Mouse (Mus musculus): ENCODE data around the gene Dcun1d3. TPM values are rescaled to one million over a fixed set of nuclear protein-coding genes. Genes with fewer than 3 reads are reported as not detected.
A peak's percentile ranks its signal among the peaks of the same experiment; 100 is the strongest.

Gene Dcun1d3
- polyA plus RNA-seq, 1 experiment from 2014 or later: 7.0 TPM

DNA sequence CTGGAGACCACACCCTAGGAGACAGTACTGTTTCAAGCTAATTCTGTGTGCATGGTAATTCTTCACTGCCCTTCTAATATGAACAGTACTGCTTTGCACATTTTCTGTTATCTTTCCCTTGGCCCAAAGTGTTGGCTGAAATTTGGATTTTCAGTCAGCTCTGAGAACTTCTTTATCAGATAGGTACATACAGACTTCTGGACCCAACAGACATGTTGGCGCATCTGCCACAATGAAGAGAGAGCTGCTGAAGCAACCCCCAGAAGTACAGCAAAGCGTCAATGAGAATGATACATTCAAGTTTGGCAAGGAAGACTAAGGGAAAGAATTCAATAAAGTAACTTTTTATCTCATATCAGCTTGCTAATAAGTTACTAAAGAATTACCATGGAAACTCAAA, 41.7 kb downstream of the Dcun1d3 start:
- no peak overlapping the region for H3K4me2 ChIP-seq (ENCODE audit: low read length)
- no peak overlapping the region for H3K4me3 ChIP-seq (replicated peaks; ENCODE audit: low read depth, low read length)
- ATAC-seq (replicated peaks; ENCODE audit: low FRiP score, low read depth) (no peak), DNase-seq (ENCODE audit: low spot score) (no peak)
- no peaks in the 10 kb centered on the region for H3K4me1 ChIP-seq (replicated peaks; ENCODE audit: insufficient read depth, low read length)
- no peaks in the 10 kb centered on the region for H3K27me3 ChIP-seq (ENCODE audit: insufficient read depth, low read length)
- no peak overlapping the region for H3K27ac ChIP-seq
- 96% methylated on average over 2 of the region's 2 CpGs for WGBS
- TF ChIP-seq CTCF (IDR thresholded peaks at IDR 0.05; ENCODE audit: low read depth): no peak
- H3K36me3 ChIP-seq (ENCODE audit: insufficient read depth, low read length): peaks cover 15% of the 10 kb centered on the region; the same call in 1 of the 2 replicates
- no peaks in the 10 kb centered on the region for H3K9me3 ChIP-seq (replicated peaks; ENCODE audit: low read length)
- H3K9ac ChIP-seq (ENCODE audit: low read depth, low read length): no peak overlapping the region

DNA sequence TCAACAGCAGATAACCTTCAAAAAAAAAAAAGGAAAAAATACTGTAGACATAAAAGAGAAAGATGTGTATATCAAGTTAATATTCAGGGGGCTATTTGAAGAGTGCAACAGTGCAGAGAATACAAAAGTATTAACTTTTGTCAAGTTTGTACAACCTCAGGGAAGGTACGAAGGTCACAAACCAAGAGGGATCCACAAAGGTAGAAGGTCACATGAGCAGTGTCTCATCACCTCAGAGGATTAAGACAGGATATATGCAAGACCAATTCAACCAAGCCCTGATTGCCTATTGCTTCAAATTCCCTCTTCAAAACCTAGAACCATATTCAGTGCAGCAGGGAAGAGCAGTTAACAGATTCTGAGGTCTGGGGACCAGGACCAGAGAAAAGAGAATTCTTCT, 42.9 kb downstream of the Dcun1d3 start:
- no peaks in the 10 kb centered on the region for H3K4me1 ChIP-seq (replicated peaks; ENCODE audit: insufficient read depth, low read length)
- ATAC-seq (replicated peaks; ENCODE audit: low FRiP score, low read depth) (no peak), DNase-seq (ENCODE audit: low spot score) (no peak)
- no peaks in the 10 kb centered on the region for H3K27me3 ChIP-seq (ENCODE audit: insufficient read depth, low read length)
- no peak overlapping the region for H3K4me2 ChIP-seq (ENCODE audit: low read length)
- H3K9ac ChIP-seq (ENCODE audit: low read depth, low read length): no peak overlapping the region
- no peak overlapping the region for H3K27ac ChIP-seq
- 94% methylated on average over 1 of the region's 1 CpGs for WGBS
- no peaks in the 10 kb centered on the region for H3K9me3 ChIP-seq (replicated peaks; ENCODE audit: low read length)
- no peak for TF ChIP-seq CTCF (IDR thresholded peaks at IDR 0.05; ENCODE audit: low read depth)
- no peak overlapping the region for H3K4me3 ChIP-seq (replicated peaks; ENCODE audit: low read depth, low read length)
- H3K36me3 ChIP-seq (ENCODE audit: insufficient read depth, low read length): peaks cover 10% of the 10 kb centered on the region; the same call in 1 of the 2 replicates

DNA sequence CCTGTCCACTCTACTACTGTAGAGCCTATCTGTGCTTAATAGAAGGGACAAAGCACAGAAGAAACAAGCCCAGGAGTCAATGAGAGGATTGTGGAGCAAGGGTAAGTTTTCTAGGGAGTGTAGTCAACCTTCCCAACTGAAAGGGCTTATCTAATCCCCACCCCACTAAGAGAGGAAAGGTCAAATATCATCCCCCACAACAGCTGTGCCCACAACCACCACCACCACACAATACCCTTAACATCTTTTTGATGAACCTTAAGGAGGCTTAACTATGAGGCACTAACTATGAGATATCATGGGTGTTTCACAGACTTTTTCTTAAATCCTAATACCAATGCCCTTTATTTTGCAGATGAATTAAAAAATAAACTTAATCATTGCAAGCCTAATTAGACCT, 43.6 kb downstream of the Dcun1d3 start:
- DNase-seq (ENCODE audit: low spot score) (no peak), ATAC-seq (replicated peaks; ENCODE audit: low FRiP score, low read depth) (no peak)
- Histone ChIP-seq H3K9ac (ENCODE audit: low read depth, low read length) (no peak overlapping the region), H3K27ac (no peak overlapping the region), H3K36me3 (ENCODE audit: insufficient read depth, low read length) (peaks cover 6% of the 10 kb centered on the region; the same call in 1 of the 2 replicates), H3K4me3 (replicated peaks; ENCODE audit: low read depth, low read length) (no peak overlapping the region), H3K4me1 (replicated peaks; ENCODE audit: insufficient read depth, low read length) (no peaks in the 10 kb centered on the region), H3K4me2 (ENCODE audit: low read length) (no peak overlapping the region), H3K9me3 (replicated peaks; ENCODE audit: low read length) (no peaks in the 10 kb centered on the region), H3K27me3 (ENCODE audit: insufficient read depth, low read length) (no peaks in the 10 kb centered on the region)
- TF ChIP-seq CTCF (IDR thresholded peaks at IDR 0.05; ENCODE audit: low read depth): no peak

DNA sequence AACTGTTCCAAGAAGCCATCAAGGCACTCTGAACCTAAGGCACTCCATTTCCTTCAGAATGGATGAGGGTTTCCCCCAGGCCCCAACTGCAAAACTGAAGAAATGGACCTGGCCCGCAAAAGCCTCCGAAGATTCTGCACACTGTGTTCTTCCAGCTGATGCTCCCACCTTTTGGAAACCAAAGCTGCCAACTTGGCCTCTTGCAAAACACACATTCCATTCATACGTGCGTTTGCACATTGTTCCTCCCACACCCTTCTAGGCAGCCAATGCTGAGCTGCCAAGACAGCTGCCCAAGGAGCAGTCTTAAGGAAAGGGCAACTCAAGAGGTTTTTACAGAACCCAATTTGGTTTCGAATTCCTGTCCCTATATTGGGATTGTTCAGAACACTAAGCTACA, 45.4 kb downstream of the Dcun1d3 start:
- ATAC-seq (replicated peaks; ENCODE audit: low FRiP score, low read depth): no peak
- Histone ChIP-seq H3K9ac (ENCODE audit: low read depth, low read length) (no peak overlapping the region), H3K27me3 (ENCODE audit: insufficient read depth, low read length) (no peaks in the 10 kb centered on the region), H3K4me3 (replicated peaks; ENCODE audit: low read depth, low read length) (no peak overlapping the region), H3K4me1 (replicated peaks; ENCODE audit: insufficient read depth, low read length) (no peaks in the 10 kb centered on the region), H3K27ac (no peak overlapping the region; the same call in 1 of the 2 replicates), H3K36me3 (ENCODE audit: insufficient read depth, low read length) (peaks cover 4% of the 10 kb centered on the region; the same call in 1 of the 2 replicates), H3K4me2 (ENCODE audit: low read length) (no peak overlapping the region), H3K9me3 (replicated peaks; ENCODE audit: low read length) (no peaks in the 10 kb centered on the region)
- TF ChIP-seq CTCF (IDR thresholded peaks at IDR 0.05; ENCODE audit: low read depth): no peak
- WGBS: 64% methylated on average over 5 of the region's 5 CpGs
- no peak for DNase-seq (ENCODE audit: low spot score)

DNA sequence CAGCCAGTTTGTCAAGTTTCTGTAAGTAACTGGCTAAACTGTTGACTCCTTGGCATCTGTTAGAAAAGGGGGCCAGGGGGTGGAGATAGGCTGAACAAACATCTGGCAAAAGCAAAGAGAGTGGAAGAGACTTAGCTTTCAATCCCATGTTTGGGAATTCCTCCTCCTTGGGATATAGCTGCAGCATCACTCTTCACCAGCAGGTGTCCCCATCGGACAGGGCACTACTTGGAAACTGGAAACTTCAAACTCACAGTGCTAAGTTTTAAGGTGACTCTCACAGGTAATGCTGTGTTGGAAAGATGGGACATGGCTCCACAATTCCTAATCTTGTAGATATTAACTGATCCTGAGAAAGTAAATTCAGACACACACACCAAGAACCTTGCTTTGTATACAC, 47.0 kb downstream of the Dcun1d3 start:
- no peak for ATAC-seq (replicated peaks; ENCODE audit: low FRiP score, low read depth)

DNA sequence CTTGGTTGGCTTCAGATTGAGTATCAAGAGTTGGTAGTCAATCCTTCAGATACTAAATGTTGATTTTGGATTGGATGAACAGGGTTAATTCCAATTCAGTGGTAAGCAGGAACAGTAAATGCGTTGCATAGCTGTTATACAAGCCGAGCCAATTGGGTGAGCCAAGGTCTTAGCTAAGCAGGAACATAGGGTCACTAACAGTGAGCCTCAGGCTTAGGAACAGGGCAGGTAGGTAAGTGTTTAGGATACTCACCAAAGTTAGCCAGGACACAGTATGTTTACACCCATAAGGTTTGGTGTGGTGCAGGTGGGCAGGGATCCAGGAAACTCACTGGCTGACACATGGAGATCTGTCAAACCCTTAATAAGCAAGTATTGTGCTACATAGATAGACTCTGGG, 48.7 kb downstream of the Dcun1d3 start:
- no peak for DNase-seq (ENCODE audit: low spot score)
- 81% methylated on average over 2 of the region's 2 CpGs for WGBS
- Histone ChIP-seq H3K4me3 (replicated peaks; ENCODE audit: low read depth, low read length) (no peak overlapping the region), H3K36me3 (ENCODE audit: insufficient read depth, low read length) (0 out of 2 replicates have a peak, but pooled peaks cover 7% of the 10 kb centered on the region), H3K4me2 (ENCODE audit: low read length) (no peak overlapping the region), H3K9ac (ENCODE audit: low read depth, low read length) (no peak overlapping the region), H3K9me3 (replicated peaks; ENCODE audit: low read length) (no peaks in the 10 kb centered on the region), H3K4me1 (replicated peaks; ENCODE audit: insufficient read depth, low read length) (no peaks in the 10 kb centered on the region), H3K27ac (no peak overlapping the region), H3K27me3 (ENCODE audit: insufficient read depth, low read length) (no peaks in the 10 kb centered on the region)
- no peak for ATAC-seq (replicated peaks; ENCODE audit: low FRiP score, low read depth)
- no peak for TF ChIP-seq CTCF (IDR thresholded peaks at IDR 0.05; ENCODE audit: low read depth)

More for the DNA sequence above, 47.0 kb downstream of the Dcun1d3 start:
- Histone ChIP-seq H3K4me3 (replicated peaks; ENCODE audit: low read depth, low read length) (no peak overlapping the region), H3K9ac (ENCODE audit: low read depth, low read length) (no peak overlapping the region), H3K4me2 (ENCODE audit: low read length) (no peak overlapping the region), H3K9me3 (replicated peaks; ENCODE audit: low read length) (no peaks in the 10 kb centered on the region), H3K27me3 (ENCODE audit: insufficient read depth, low read length) (no peaks in the 10 kb centered on the region), H3K4me1 (replicated peaks; ENCODE audit: insufficient read depth, low read length) (no peaks in the 10 kb centered on the region), H3K27ac (no peak overlapping the region), H3K36me3 (ENCODE audit: insufficient read depth, low read length) (0 out of 2 replicates have a peak, but pooled peaks cover 6% of the 10 kb centered on the region)
- peak; percentile 97 for TF ChIP-seq CTCF (IDR thresholded peaks at IDR 0.05; ENCODE audit: low read depth)
- peak; percentile 73 for DNase-seq (ENCODE audit: low spot score)
- WGBS: 0% methylated on average over 1 of the region's 1 CpGs

DNA sequence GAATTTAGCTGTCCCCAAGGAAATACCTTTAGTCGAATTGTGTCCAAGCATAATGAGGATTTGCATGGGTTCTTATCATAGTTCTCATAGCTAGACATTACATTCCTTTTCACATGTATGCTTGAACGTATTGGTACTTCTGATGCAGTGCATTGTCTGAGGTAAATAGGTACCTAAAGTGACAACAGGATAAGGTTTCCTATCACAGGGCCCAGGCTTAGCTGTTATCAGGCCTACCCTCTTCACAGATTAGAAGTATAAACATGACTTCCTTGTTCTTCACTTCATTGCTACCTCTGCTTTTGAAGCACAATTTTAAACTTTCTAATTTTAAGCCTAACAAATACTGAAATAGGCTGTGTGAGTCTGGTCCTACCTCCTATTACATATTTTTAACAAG, 50.6 kb downstream of the Dcun1d3 start:
- Histone ChIP-seq H3K4me1 (replicated peaks; ENCODE audit: insufficient read depth, low read length) (no peaks in the 10 kb centered on the region), H3K27ac (no peak overlapping the region), H3K9me3 (replicated peaks; ENCODE audit: low read length) (no peaks in the 10 kb centered on the region), H3K4me2 (ENCODE audit: low read length) (no peak overlapping the region), H3K9ac (ENCODE audit: low read depth, low read length) (no peak overlapping the region), H3K4me3 (replicated peaks; ENCODE audit: low read depth, low read length) (no peak overlapping the region), H3K36me3 (ENCODE audit: insufficient read depth, low read length) (0 out of 2 replicates have a peak, but pooled peaks cover 7% of the 10 kb centered on the region), H3K27me3 (ENCODE audit: insufficient read depth, low read length) (no peaks in the 10 kb centered on the region)
- no peak for ATAC-seq (replicated peaks; ENCODE audit: low FRiP score, low read depth)
- no peak for DNase-seq (ENCODE audit: low spot score)
- 82% methylated on average over 2 of the region's 2 CpGs for WGBS
- TF ChIP-seq CTCF (IDR thresholded peaks at IDR 0.05; ENCODE audit: low read depth): no peak
